Mouse (Mus musculus): ENCODE data around the gene Pycr1. TPM values are rescaled to one million over a fixed set of nuclear protein-coding genes. Genes with fewer than 3 reads are reported as not detected.

Gene Pycr1
- polyA plus RNA-seq, 1 experiment: 18.5 TPM

GRCm38 (mm10) chr11:120627468-120628300, 15.9 kb downstream of the Pycr1 start:
- peak; percentile 20 for DNase-seq (ENCODE audit: low spot score)

- no peak for DNase-seq (ENCODE audit: low spot score)
Measured at GRCm38 (mm10) chr11:120626785-120627467, 16.6 kb downstream of the Pycr1 start.

GRCm38 (mm10) chr11:120625152-120625775, 18.3 kb downstream of the Pycr1 start, which contains the start of gene Sirt7:
Sirt7 (minus strand) TSS chr11:120625240.
- peak; percentile 19 for DNase-seq (ENCODE audit: low spot score)

- peak; percentile 70 for DNase-seq (ENCODE audit: low spot score)
Measured at GRCm38 (mm10) chr11:120624680-120625111, 18.9 kb downstream of the Pycr1 start.

GRCm38 (mm10) chr11:120623961-120624679, 19.4 kb downstream of the Pycr1 start:
- no peak for DNase-seq (ENCODE audit: low spot score)

- DNase-seq (ENCODE audit: low spot score): no peak
Measured at GRCm38 (mm10) chr11:120622805-120623204, 20.8 kb downstream of the Pycr1 start.

GRCm38 (mm10) chr11:120620195-120620594, 23.4 kb downstream of the Pycr1 start:
- DNase-seq (ENCODE audit: low spot score): peak; percentile 20

GRCm38 (mm10) chr11:120618619-120619535, 24.7 kb downstream of the Pycr1 start:
- no peak for DNase-seq (ENCODE audit: low spot score)

- peak; percentile 82 for DNase-seq (ENCODE audit: low spot score)
Measured at GRCm38 (mm10) chr11:120617519-120618112, 26.0 kb downstream of the Pycr1 start, which contains the start of gene Pcyt2. Pcyt2 (minus strand) TSS chr11:120617936.

- DNase-seq (ENCODE audit: low spot score): peak; percentile 17
Measured at GRCm38 (mm10) chr11:120616617-120617294, 26.8 kb downstream of the Pycr1 start.

GRCm38 (mm10) chr11:120615606-120616203, 27.9 kb downstream of the Pycr1 start:
- DNase-seq (ENCODE audit: low spot score): peak; percentile 19

GRCm38 (mm10) chr11:120615167-120615566, 28.4 kb downstream of the Pycr1 start:
- DNase-seq (ENCODE audit: low spot score): peak; percentile 20

- DNase-seq (ENCODE audit: low spot score): no peak
Measured at GRCm38 (mm10) chr11:120613976-120614375, 29.6 kb downstream of the Pycr1 start.

- DNase-seq (ENCODE audit: low spot score): peak; percentile 18
Measured at GRCm38 (mm10) chr11:120613481-120613972, 30.0 kb downstream of the Pycr1 start.

GRCm38 (mm10) chr11:120612763-120613162, 30.8 kb downstream of the Pycr1 start:
- peak; percentile 45 for DNase-seq (ENCODE audit: low spot score)

GRCm38 (mm10) chr11:120610477-120611046, 33.0 kb downstream of the Pycr1 start:
- peak; percentile 17 for DNase-seq (ENCODE audit: low spot score)

- no peak for DNase-seq (ENCODE audit: low spot score)
Measured at GRCm38 (mm10) chr11:120609250-120609649, 34.3 kb downstream of the Pycr1 start.

- DNase-seq (ENCODE audit: low spot score): peak; percentile 19
Measured at GRCm38 (mm10) chr11:120608241-120609034, 35.1 kb downstream of the Pycr1 start, which contains the start of gene Npb. Npb (plus strand) TSS chr11:120608477.
